Mouse (Mus musculus): ENCODE data around the gene Ubap2.

Gene Ubap2

GRCm38 (mm10) chr4:41274980-41275850 lies at the start of gene Ubap2:
Gene Ubap2, minus strand, starts transcription at chr4:41275144.
- peak; percentile 98 for DNase-seq (ENCODE audit: low spot score)

- DNase-seq (ENCODE audit: low spot score) = no peak
Measured at GRCm38 (mm10) chr4:41320971-41321370, 46.0 kb upstream of the Ubap2 start.

- no peak for DNase-seq (ENCODE audit: low spot score)
Measured at GRCm38 (mm10) chr4:41318267-41318666, 43.3 kb upstream of the Ubap2 start.

GRCm38 (mm10) chr4:41315173-41315572 lies 40.2 kb upstream of the Ubap2 start:
- DNase-seq (ENCODE audit: low spot score) = no peak

- peak; percentile 92 for DNase-seq (ENCODE audit: low spot score)
Measured at GRCm38 (mm10) chr4:41314141-41315129, 39.5 kb upstream of the Ubap2 start, which contains the start of gene Dcaf12. Gene Dcaf12, minus strand, starts transcription at chr4:41314889.

- DNase-seq (ENCODE audit: low spot score) = no peak
Measured at GRCm38 (mm10) chr4:41313722-41314121, 38.8 kb upstream of the Ubap2 start.

GRCm38 (mm10) chr4:41310567-41311563 lies 35.9 kb upstream of the Ubap2 start:
- DNase-seq (ENCODE audit: low spot score) = no peak

- no peak for DNase-seq (ENCODE audit: low spot score)
Measured at GRCm38 (mm10) chr4:41307406-41307805, 32.5 kb upstream of the Ubap2 start.

- DNase-seq (ENCODE audit: low spot score) = no peak
Measured at GRCm38 (mm10) chr4:41304302-41304701, 29.4 kb upstream of the Ubap2 start.

- no peak for DNase-seq (ENCODE audit: low spot score)
Measured at GRCm38 (mm10) chr4:41303671-41304070, 28.7 kb upstream of the Ubap2 start.

- DNase-seq (ENCODE audit: low spot score) = no peak
Measured at GRCm38 (mm10) chr4:41298976-41299375, 24.0 kb upstream of the Ubap2 start.

GRCm38 (mm10) chr4:41295960-41296359 lies 21.0 kb upstream of the Ubap2 start:
- DNase-seq (ENCODE audit: low spot score) = no peak

GRCm38 (mm10) chr4:41295507-41295906 lies 20.6 kb upstream of the Ubap2 start:
- DNase-seq (ENCODE audit: low spot score) = no peak

GRCm38 (mm10) chr4:41293907-41294306 lies 19.0 kb upstream of the Ubap2 start:
- no peak for DNase-seq (ENCODE audit: low spot score)

GRCm38 (mm10) chr4:41289802-41290201 lies 14.9 kb upstream of the Ubap2 start:
- DNase-seq (ENCODE audit: low spot score) = no peak

- DNase-seq (ENCODE audit: low spot score) = no peak
Measured at GRCm38 (mm10) chr4:41286420-41286819, 11.5 kb upstream of the Ubap2 start.

- no peak for DNase-seq (ENCODE audit: low spot score)
Measured at GRCm38 (mm10) chr4:41284087-41284486, 9.1 kb upstream of the Ubap2 start.

GRCm38 (mm10) chr4:41275927-41276326 lies 983 bp upstream of the Ubap2 start:
- DNase-seq (ENCODE audit: low spot score) = no peak

- no peak for DNase-seq (ENCODE audit: low spot score)
Measured at GRCm38 (mm10) chr4:41274377-41274979, 466 bp downstream of the Ubap2 start.

GRCm38 (mm10) chr4:41268133-41268532 lies 6.8 kb downstream of the Ubap2 start:
- DNase-seq (ENCODE audit: low spot score) = no peak

- DNase-seq (ENCODE audit: low spot score) = no peak
Measured at GRCm38 (mm10) chr4:41266350-41266749, 8.6 kb downstream of the Ubap2 start.
